Mouse (Mus musculus) cerebellum, adult 2 months (tissue): ENCODE results near the gene Il22.

Experiments used
- CTCF ChIP-seq: fragments of 200-500 bp; IDR thresholded peaks from 2 replicates; pipeline ENCODE4 v1.5.1; 2011; ENCODE audit warnings: low read depth, mild to moderate bottlenecking, control low read depth, low read length, moderate library complexity, borderline replicate concordance; ENCODE audit not compliant: insufficient read depth
- POLR2A ChIP-seq: fragments of 200-500 bp; IDR thresholded peaks from 2 replicates; pipeline ENCODE4 v1.6.1; 2011; ENCODE audit warnings: low read length, control low read depth, borderline replicate concordance; ENCODE audit not compliant: insufficient read depth

DNA sequence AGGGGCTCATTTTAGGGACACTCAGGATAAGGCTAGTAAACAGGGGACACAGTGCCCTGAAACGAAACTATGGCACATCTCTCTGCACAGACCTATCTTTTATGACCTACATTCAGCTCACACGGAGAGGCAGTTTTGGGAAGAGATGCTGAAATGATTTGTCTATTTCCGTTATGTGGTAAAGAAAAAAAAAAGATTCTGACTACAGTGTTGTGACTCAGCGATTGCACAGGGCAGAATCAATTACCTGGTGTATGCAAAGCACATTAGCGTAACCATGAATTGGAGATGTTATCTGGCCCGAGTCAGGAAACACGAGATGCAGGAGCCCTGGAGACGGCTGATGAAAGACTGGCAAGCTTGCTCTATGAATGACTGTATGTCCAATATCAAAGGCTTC is 32.3 kb upstream of the Il22 start:
- TF ChIP-seq POLR2A, result no peak
- no peak for TF ChIP-seq CTCF
